Mouse (Mus musculus) liver, embryonic 14.5 days (tissue): ENCODE measurements around the gene Srgap2. TPM values are rescaled to one million over a fixed set of nuclear protein-coding genes. Genes with fewer than 3 reads are reported as not detected.

ENCODE experiments used
- ATAC-seq: fragments of 200-750 bp; cut with Nextera tagmentation; 2 replicates; pipeline ENCODE4 v1.8.0; 2017; ENCODE audit warnings: moderate number of reproducible peaks, mild to moderate bottlenecking, moderate library complexity; ENCODE audit not compliant: insufficient read depth
- DNase-seq, 3 experiments: peaks; one replicate each; pipeline ENCODE4 v3.0.0-alpha.2; 2012 to 2013; ENCODE audit warnings: low read depth in 3 of 3, low spot score in 3 of 3
- H3K27ac ChIP-seq: fragments of 300-500 bp; sonication (generic); 2 replicates; pipeline ENCODE4 v1.5.1; 2014; ENCODE audit warnings: moderate library complexity, mild to moderate bottlenecking, control low read depth, inconsistent platforms
- H3K27me3 ChIP-seq: fragments of 300-500 bp; sonication (generic); 2 replicates; pipeline ENCODE4 v1.6.1; 2014; ENCODE audit warnings: mild to moderate bottlenecking, low read length, moderate library complexity; ENCODE audit not compliant: control insufficient read depth, insufficient read depth
- H3K36me3 ChIP-seq: fragments of 300-500 bp; sonication (generic); replicated peaks from 2 replicates; pipeline ENCODE4 v1.6.1; 2014; ENCODE audit warnings: low read depth; ENCODE audit not compliant: control insufficient read depth, insufficient read depth
- H3K4me1 ChIP-seq, 2 experiments: fragments of 200-500 bp in 1 of 2; fragments of 300-500 bp in 1 of 2; sonication (generic) in 1 of 2; replicated peaks; 2 replicates each; pipeline ENCODE4 v1.6.1; 2012 to 2014; ENCODE audit warnings: antibody characterized with exemption in 1 of 2, inconsistent platforms in 1 of 2, low read length in 1 of 2; ENCODE audit not compliant: control insufficient read depth in 2 of 2, insufficient read depth in 2 of 2
- H3K4me2 ChIP-seq: fragments of 300-500 bp; sonication (generic); 2 replicates; pipeline ENCODE4 v1.6.1; 2014; ENCODE audit warnings: low read depth, mild to moderate bottlenecking, control low read depth, moderate library complexity
- H3K4me3 ChIP-seq, 2 experiments: fragments of 200-500 bp in 1 of 2; fragments of 300-500 bp in 1 of 2; sonication (generic) in 1 of 2; 2 replicates each; pipeline ENCODE4 v1.5.1; 2012 to 2014; ENCODE audit warnings: low read depth in 2 of 2, low read length in 2 of 2, mild to moderate bottlenecking in 2 of 2, control low read depth in 1 of 2, inconsistent platforms in 1 of 2, moderate library complexity in 1 of 2; ENCODE audit not compliant: insufficient read depth in 1 of 2
- H3K9ac ChIP-seq: fragments of 300-500 bp; sonication (generic); replicated peaks from 2 replicates; pipeline ENCODE4 v1.6.1; 2014; ENCODE audit warnings: mild to moderate bottlenecking, control low read depth, moderate library complexity
- H3K9me3 ChIP-seq: fragments of 300-500 bp; sonication (generic); 2 replicates; pipeline ENCODE4 v1.6.1; 2016; ENCODE audit warnings: low read length, mixed read lengths; ENCODE audit not compliant: control insufficient read depth
- CTCF ChIP-seq: IDR thresholded peaks from 2 replicates; pipeline ENCODE4 v1.5.1; 2016; ENCODE audit warnings: antibody characterized with exemption, low read depth, control low read depth
- EP300 ChIP-seq: IDR thresholded peaks from 2 replicates; pipeline ENCODE4 v1.6.1; 2016; ENCODE audit warnings: antibody characterized with exemption, low read depth
- WGBS: fragments of 180-500 bp; shearing (Covaris S2); extraction: QIAGEN DNeasy Blood & Tissue Kit; methylation state at CpG from one replicate; pipeline ENCODE4 v1.1.7; 2014; ENCODE audit not compliant: insufficient replicate concordance; 5-methylcytosine and 5-hydroxymethylcytosine counted together
- polyA plus RNA-seq, 2 experiments: library from polyadenylated mRNA; depleted of rRNA in 1 of 2; stranded (reverse) in 1 of 2; unstranded in 1 of 2; fragments of >200 nt; fragmentation: Nextera tagmentation in 1 of 2; extraction: Ambion mirVana in 1 of 2; gene quantifications; 2 replicates each; pipeline versions ENCODE4 v1.2.1 to v1.2.3; 2012 to 2014

Srgap2 gene
- polyA plus RNA-seq, 2 experiments, result 3.9 to 4.9 TPM

DNA sequence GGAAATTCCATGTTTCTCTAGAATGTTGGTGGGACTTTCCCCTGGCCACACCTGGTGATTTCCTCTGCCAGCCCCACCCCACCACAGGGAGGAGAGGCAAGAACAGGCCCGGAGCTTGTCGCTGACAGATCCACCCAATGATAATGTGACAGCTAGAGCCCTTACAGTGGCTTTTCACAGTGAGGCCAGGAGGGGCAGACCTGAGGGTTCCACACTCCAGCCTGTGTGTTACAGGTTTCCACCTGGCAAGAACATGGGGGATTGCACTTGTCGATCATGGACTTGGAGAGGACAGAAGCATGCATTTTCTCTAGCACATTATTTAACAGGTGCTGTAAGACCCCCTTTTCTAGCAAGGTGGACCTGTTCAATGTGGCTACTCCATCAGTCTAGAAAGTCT is 246.9 kb downstream of the Srgap2 start:
- DNase-seq (no peak), ATAC-seq (no peak)
- H3K4me2 ChIP-seq, result no peak overlapping the region
- H3K9ac ChIP-seq, result no peak overlapping the region
- H3K4me1 ChIP-seq, result peaks cover 0 to 13% of the 10 kb centered on the region in 2 experiments; a peak in 2 of 4 replicates
- no peaks in the 10 kb centered on the region for H3K9me3 ChIP-seq
- H3K4me3 ChIP-seq, result no peak overlapping the region
- WGBS, result 33% methylated on average over 3 of the region's 3 CpGs
- no peaks in the 10 kb centered on the region for H3K36me3 ChIP-seq
- no peak overlapping the region for H3K27ac ChIP-seq
- H3K27me3 ChIP-seq, result no peaks in the 10 kb centered on the region
- TF ChIP-seq CTCF, result 0 out of 2 replicates have a peak, but pooled peaks have one; percentile 16
- no peak for TF ChIP-seq EP300

DNA sequence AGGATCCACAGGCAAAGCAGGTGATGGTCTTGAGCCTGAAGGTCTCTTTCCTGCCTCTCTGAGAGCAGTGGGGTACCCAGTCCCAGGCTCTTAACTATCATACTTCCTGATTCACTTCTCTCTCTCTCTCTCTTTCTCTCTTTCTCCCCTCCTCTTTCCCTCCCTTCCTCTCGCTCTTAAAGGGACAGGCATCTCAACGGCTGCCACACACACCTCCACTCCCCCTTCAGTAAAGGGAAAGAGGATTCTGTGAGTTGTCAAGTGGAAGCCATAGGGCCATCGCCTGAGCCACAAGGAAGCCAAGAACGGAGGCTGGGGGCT is 247.7 kb downstream of the Srgap2 start, which contains the start of gene Ikbke:
Gene Ikbke (minus strand): TSS at position 151 of the 321 bp plus-strand sequence.
- Histone ChIP-seq H3K4me2 (peak within 1 kb of the TSS; percentile 29), H3K27ac (no peak within 1 kb of the TSS), H3K9ac (no peak within 1 kb of the TSS), H3K4me3 (peak within 1 kb of the TSS; percentile 21 to 36; a peak in 3 of 4 replicates), H3K9me3 (no peaks in the 10 kb centered on the region), H3K27me3 (no peaks in the 10 kb centered on the region), H3K36me3 (no peaks in the 10 kb centered on the region), H3K4me1 (peaks cover 0 to 13% of the 10 kb centered on the region in 2 experiments; a peak in 2 of 4 replicates)
- TF ChIP-seq CTCF (no peak), EP300 (no peak)
- 22% methylated on average over 4 of the region's 4 CpGs for WGBS
- DNase-seq, result no peak
- ATAC-seq, result no peak

- 34% methylated on average over 8 of the region's 8 CpGs for WGBS
- no peak for TF ChIP-seq CTCF
- no peak for TF ChIP-seq EP300
- Histone ChIP-seq H3K9me3 (no peaks in the 10 kb centered on the region), H3K4me2 (peak overlapping the region; percentile 29), H3K27ac (no peak overlapping the region), H3K27me3 (no peaks in the 10 kb centered on the region), H3K36me3 (no peaks in the 10 kb centered on the region), H3K9ac (no peak overlapping the region), H3K4me1 (peaks cover 0 to 13% of the 10 kb centered on the region in 2 experiments; a peak in 2 of 4 replicates), H3K4me3 (peak overlapping the region; percentile 21 to 36; a peak in 3 of 4 replicates)
- DNase-seq, result no peak
- ATAC-seq, result no peak
These were observed 248.3 kb downstream of the Srgap2 start for GRCm38 (mm10) chr1:131278606-131279455.

DNA sequence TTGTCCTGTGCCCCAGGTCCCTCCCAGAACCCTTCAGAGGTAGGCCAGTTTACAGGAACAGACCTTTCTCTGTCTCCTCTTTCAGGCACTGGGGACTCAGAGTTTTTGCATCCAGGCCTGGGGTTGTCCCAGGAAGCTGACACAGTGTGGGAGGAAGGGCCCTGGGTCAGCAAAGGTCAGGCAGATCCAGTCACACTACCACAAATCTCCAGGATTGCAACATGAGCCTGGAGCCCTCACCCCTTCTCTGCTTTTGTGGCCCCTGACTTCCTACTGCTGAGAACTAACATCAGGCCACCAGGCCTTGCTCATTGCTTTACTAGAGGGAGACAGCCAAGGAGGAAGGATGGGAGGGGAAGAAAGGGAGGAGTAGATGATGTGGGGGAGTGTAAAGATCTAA is 250.3 kb downstream of the Srgap2 start:
- TF ChIP-seq CTCF (no peak), EP300 (no peak)
- Histone ChIP-seq H3K4me1 (peaks cover 0 to 13% of the 10 kb centered on the region in 2 experiments; a peak in 2 of 4 replicates), H3K27ac (no peak overlapping the region), H3K9me3 (no peaks in the 10 kb centered on the region), H3K4me3 (peak overlapping the region in 1 of 2 experiments; percentile 14; a peak in 2 of 4 replicates), H3K4me2 (peak overlapping the region; percentile 61), H3K27me3 (no peaks in the 10 kb centered on the region), H3K36me3 (no peaks in the 10 kb centered on the region), H3K9ac (no peak overlapping the region; the same call in 1 of the 2 replicates)
- DNase-seq (no peak), ATAC-seq (peak; percentile 47)

DNA sequence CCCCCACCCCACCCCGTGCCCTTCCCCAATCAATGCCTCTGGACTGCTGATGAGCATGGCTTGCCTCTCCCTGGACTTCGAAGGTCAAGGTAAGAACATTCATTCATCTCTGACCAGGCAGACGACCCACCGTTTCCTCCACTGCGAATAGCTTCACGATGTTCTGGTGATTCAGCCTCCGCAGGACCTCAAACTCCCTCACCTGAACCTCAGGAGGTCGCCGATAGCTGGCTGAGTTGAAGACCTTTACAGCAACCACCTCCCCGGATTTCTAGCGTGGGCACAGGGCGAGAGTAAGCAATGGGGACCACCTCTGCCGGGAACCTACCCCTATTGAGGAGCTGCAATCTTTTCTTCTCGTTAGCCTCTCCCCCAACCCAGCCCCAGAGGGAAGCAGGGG is 251.6 kb downstream of the Srgap2 start:
- ATAC-seq, result no peak
- Histone ChIP-seq H3K9ac (no peak overlapping the region), H3K4me1 (peaks cover 0 to 13% of the 10 kb centered on the region in 2 experiments; a peak in 2 of 4 replicates), H3K9me3 (no peaks in the 10 kb centered on the region), H3K36me3 (no peaks in the 10 kb centered on the region), H3K4me3 (peak overlapping the region; percentile 14 to 38; a peak in 3 of 4 replicates), H3K27me3 (no peaks in the 10 kb centered on the region), H3K27ac (no peak overlapping the region), H3K4me2 (peak overlapping the region; percentile 61)
- no peak for DNase-seq
- 52% methylated on average over 14 of the region's 14 CpGs for WGBS
- no peak for TF ChIP-seq EP300
- TF ChIP-seq CTCF, result no peak
